Mouse (Mus musculus): ENCODE results near the gene Rhov. TPM values are rescaled to one million over a fixed set of nuclear protein-coding genes. Genes with fewer than 3 reads are reported as not detected.

The Rhov gene
- polyA plus RNA-seq (2012) = not detected in 2 replicates

DNA sequence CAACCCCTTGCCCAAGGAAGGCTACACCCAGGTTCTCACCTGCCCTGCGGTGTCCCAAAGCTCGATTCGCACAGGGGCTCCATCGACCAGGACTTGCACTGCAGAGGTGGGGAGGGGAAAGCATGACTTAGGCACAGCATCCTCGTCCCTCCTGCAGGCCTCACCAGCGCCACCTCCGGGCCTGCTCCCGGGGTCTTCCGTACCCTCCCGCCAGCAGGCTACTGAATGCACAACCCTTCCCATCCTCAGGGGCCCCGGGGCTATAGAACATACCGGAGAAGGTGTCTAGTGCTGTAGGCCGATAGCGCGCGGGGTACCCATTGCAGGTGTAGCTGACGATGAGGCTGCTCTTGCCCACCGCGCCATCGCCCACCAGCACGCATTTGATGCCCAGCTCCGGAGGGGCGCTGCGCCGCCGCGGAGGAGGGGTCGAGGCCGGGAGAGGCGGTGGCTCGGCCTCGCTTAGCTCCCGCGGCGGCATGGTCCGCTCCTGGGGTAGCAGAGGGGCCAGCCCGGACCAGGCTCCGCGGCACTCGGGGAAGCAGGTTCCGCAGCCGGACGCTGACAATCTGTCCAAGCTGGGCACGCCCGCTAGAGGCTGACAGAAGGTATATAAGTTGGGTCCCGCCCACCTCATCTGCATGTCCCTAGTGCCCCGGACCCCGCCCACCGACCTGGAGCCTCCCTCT, at the start of gene Rhov:
Gene Rhov, minus strand, starts transcription at position 630 of the 689 bp plus-strand sequence.
- TF ChIP-seq GATA1 (IDR thresholded peaks at IDR 0.05; ENCODE audit: low read length) = no peak

GRCm38 (mm10) chr2:119320571-119320970, 49.5 kb upstream of the Rhov start:
- TF ChIP-seq GATA1 (IDR thresholded peaks at IDR 0.05; ENCODE audit: low read length) = no peak

DNA sequence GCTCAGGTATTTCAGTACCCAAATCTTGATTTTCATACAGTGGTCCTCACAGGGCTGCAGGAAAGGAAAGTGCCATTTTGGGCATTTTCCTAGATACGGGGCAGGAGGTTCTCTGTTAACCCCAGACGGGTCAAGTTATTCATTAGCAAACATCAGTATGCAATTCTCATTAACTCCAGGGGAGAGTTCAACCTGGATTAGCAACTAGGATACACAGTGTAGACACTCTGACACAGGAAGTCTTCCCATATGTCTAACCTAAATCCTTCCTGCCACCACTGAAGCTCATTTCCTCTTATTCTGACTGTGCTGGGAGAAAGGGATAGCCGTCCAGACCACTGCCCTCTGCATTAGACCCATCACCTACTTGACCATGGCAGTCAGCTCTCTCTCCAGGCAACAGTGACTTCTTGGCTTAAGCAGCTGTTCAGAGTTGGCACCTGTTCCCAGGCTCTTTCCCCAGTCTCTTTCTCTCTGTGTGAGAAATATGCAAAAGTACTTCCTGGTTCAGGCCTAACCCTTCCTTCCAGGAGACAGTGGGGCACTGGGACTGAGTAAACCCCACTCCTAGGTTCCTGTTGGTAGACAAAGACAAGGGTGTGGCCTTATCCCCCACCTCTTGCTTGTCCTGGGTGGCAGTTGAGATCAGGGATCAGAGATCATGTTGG, 47.1 kb upstream of the Rhov start:
- TF ChIP-seq GATA1 (IDR thresholded peaks at IDR 0.05; ENCODE audit: low read length) = no peak

DNA sequence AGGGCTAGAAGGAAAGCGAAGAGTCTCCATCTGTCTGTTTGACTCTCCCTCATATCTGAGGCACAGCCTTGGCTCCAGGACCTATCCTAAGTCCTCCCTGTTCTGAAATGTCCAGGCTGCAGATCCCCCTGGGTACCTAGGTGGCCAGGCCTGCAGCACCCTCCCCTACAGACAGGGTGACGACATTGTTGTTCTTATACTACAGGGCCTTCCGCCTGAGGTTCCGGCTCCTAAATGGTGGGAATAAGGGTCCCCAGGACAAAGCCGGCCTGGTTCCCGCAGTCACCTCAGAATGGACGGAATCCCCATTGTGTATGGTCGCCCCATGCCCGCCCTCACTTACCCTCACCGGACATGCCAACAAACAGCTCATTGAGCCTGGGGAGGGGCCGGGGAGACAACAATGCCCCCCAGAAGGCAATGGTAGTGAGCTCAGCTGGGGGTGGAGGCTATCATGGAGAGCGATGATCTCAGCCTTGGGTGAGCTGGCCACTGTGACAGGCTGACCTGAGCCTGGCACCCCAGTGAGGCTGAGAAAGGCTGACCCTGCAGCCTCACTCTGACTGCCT, 43.8 kb upstream of the Rhov start:
- TF ChIP-seq GATA1 (IDR thresholded peaks at IDR 0.05; ENCODE audit: low read length) = no peak

- TF ChIP-seq GATA1 (IDR thresholded peaks at IDR 0.05; ENCODE audit: low read length) = no peak
These were observed 42.9 kb upstream of the Rhov start for GRCm38 (mm10) chr2:119313780-119314479.

- no peak for TF ChIP-seq GATA1 (IDR thresholded peaks at IDR 0.05; ENCODE audit: low read length)
These were observed 41.4 kb upstream of the Rhov start for GRCm38 (mm10) chr2:119312380-119312958.

- TF ChIP-seq GATA1 (IDR thresholded peaks at IDR 0.05; ENCODE audit: low read length) = no peak
These were observed 40.5 kb upstream of the Rhov start for GRCm38 (mm10) chr2:119311544-119311943.

GRCm38 (mm10) chr2:119304798-119305208, 33.7 kb upstream of the Rhov start:
- no peak for TF ChIP-seq GATA1 (IDR thresholded peaks at IDR 0.05; ENCODE audit: low read length)

DNA sequence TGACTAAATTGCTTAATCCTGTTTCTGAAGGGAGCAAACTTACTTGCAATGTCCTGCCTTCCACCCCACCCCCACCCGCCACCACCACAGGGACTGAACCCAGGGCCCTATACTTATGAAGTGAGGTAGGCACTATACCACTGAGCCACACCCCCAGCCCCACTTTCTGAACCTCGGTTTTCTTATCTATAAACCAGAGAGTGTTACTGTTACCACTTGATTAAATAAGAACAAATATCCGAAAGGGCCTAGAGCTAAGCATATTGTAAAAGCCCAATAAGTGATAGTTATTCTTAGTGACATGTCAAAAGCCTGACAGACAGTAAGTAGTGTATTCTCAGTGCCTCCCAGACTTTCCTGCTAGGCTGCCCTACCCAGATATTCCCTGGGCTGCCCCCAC, 33.3 kb upstream of the Rhov start:
- TF ChIP-seq GATA1 (IDR thresholded peaks at IDR 0.05; ENCODE audit: low read length) = no peak

GRCm38 (mm10) chr2:119302876-119303275, 31.8 kb upstream of the Rhov start:
- TF ChIP-seq GATA1 (IDR thresholded peaks at IDR 0.05; ENCODE audit: low read length) = no peak

- no peak for TF ChIP-seq GATA1 (IDR thresholded peaks at IDR 0.05; ENCODE audit: low read length)
These were observed 29.9 kb upstream of the Rhov start for GRCm38 (mm10) chr2:119300819-119301493.

GRCm38 (mm10) chr2:119299981-119300818, 29.1 kb upstream of the Rhov start:
- no peak for TF ChIP-seq GATA1 (IDR thresholded peaks at IDR 0.05; ENCODE audit: low read length)

GRCm38 (mm10) chr2:119298839-119299238, 27.8 kb upstream of the Rhov start:
- TF ChIP-seq GATA1 (IDR thresholded peaks at IDR 0.05; ENCODE audit: low read length) = no peak

DNA sequence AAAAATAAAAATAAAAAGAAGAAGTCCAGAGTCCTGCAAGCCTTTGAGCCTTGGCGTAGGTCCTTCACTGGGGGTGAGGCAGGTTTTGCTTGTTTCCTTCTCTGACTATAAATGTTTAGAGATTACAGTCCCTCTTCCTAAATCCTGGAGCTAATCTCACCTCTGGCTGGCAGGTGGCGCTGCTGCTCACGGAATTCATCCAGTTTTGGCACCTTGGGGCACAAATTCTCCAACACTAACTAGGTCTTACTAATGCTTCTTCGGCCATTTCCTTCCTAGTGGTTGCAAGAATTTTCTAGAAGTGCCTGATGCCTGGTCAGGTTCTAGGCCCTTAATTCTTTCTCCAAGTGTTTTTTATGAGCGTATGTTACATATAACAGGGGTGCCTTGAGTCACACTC, 27.3 kb upstream of the Rhov start:
- no peak for TF ChIP-seq GATA1 (IDR thresholded peaks at IDR 0.05; ENCODE audit: low read length)
